Mouse (Mus musculus) limb, embryonic 14.5 days (tissue): ENCODE results near the gene Fgd6. TPM values are rescaled to one million over a fixed set of nuclear protein-coding genes. Genes with fewer than 3 reads are reported as not detected.

ENCODE experiments used
- ATAC-seq: fragments of 200-750 bp; cut with Nextera tagmentation; 2 replicates; pipeline ENCODE4 v1.8.0; 2017; ENCODE audit warnings: low read depth, moderate number of reproducible peaks, moderate TSS enrichment; ENCODE audit not compliant: low FRiP score
- DNase-seq: peaks from one replicate; pipeline ENCODE4 v3.0.0-alpha.2; 2015; ENCODE audit warnings: low spot score
- H3K27ac ChIP-seq: fragments of 300-500 bp; sonication (generic); replicated peaks from 2 replicates; pipeline ENCODE4 v1.5.1; 2014; ENCODE audit warnings: low read depth, mild to moderate bottlenecking, low read length, moderate library complexity, mixed read lengths
- H3K27me3 ChIP-seq: fragments of 300-500 bp; sonication (generic); 2 replicates; pipeline ENCODE4 v1.6.1; 2014; ENCODE audit warnings: low read length, mixed read lengths; ENCODE audit not compliant: control insufficient read depth, insufficient read depth
- H3K36me3 ChIP-seq: fragments of 300-500 bp; sonication (generic); 2 replicates; pipeline ENCODE4 v1.6.1; 2014; ENCODE audit warnings: mild to moderate bottlenecking, low read length, moderate library complexity, mixed read lengths; ENCODE audit not compliant: control insufficient read depth, insufficient read depth
- H3K4me1 ChIP-seq: fragments of 300-500 bp; sonication (generic); 2 replicates; pipeline ENCODE4 v1.6.1; 2014; ENCODE audit warnings: antibody characterized with exemption, low read length, mixed read lengths; ENCODE audit not compliant: control insufficient read depth, insufficient read depth
- H3K4me2 ChIP-seq: fragments of 300-500 bp; sonication (generic); replicated peaks from 2 replicates; pipeline ENCODE4 v1.6.1; 2014; ENCODE audit warnings: low read depth, mild to moderate bottlenecking, low read length, moderate library complexity; ENCODE audit not compliant: severe bottlenecking
- H3K4me3 ChIP-seq: fragments of 300-500 bp; sonication (generic); replicated peaks from 2 replicates; pipeline ENCODE4 v1.5.1; 2014; ENCODE audit warnings: low read length
- H3K9ac ChIP-seq: fragments of 300-500 bp; sonication (generic); 2 replicates; pipeline ENCODE4 v1.6.1; 2014; ENCODE audit warnings: mild to moderate bottlenecking, low read depth, low read length, moderate library complexity; ENCODE audit not compliant: severe bottlenecking
- H3K9me3 ChIP-seq: fragments of 300-500 bp; sonication (generic); 2 replicates; pipeline ENCODE4 v1.6.1; 2016; ENCODE audit warnings: low read length; ENCODE audit not compliant: control insufficient read depth
- POLR2A ChIP-seq: fragments of 200-500 bp; IDR thresholded peaks from 2 replicates; pipeline ENCODE4 v1.8.0; 2012; ENCODE audit warnings: inconsistent platforms, mild to moderate bottlenecking, moderate library complexity, borderline replicate concordance; ENCODE audit not compliant: insufficient read depth, insufficient read length; ENCODE audit errors: extremely low read depth
- WGBS: fragments of 180-500 bp; shearing (Covaris S2); extraction: QIAGEN DNeasy Blood & Tissue Kit; methylation state at CpG from one replicate; pipeline ENCODE4 v1.1.7; 2014; 5-methylcytosine and 5-hydroxymethylcytosine counted together
- polyA plus RNA-seq, 2 experiments: library from polyadenylated mRNA; depleted of rRNA in 1 of 2; stranded (reverse) in 1 of 2; unstranded in 1 of 2; fragments of >200 nt; fragmentation: Nextera tagmentation in 1 of 2; extraction: Ambion mirVana in 1 of 2; gene quantifications; 2 replicates each; pipeline versions ENCODE4 v1.2.1 to v1.2.3; 2012 to 2014

Gene Fgd6
- polyA plus RNA-seq, 2 experiments, result 3.2 to 5.5 TPM

DNA sequence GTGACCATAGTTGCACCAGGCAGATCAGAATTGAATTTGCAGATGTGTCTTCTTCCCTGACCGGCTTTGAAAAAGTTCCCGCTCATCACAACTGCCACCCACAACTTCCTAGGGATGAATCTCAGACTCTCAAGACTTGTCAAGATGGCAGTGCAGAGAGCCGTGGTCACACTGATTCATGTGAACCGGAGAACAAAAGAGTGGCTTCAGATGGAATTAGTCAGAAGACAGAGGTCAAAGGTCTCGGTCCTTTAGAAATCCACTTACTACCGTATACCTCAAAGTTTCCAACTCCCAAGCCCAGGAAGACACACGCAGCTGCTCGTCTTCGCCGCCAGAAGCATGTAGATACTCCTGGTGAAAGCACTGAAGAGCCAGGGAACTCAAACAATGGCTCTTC is 8.1 kb downstream of the Fgd6 start:
- Histone ChIP-seq H3K9me3 (no peaks in the 10 kb centered on the region), H3K9ac (no peak overlapping the region), H3K27ac (no peak overlapping the region), H3K4me2 (no peak overlapping the region), H3K4me3 (no peak overlapping the region), H3K36me3 (peaks cover 13% of the 10 kb centered on the region), H3K4me1 (no peaks in the 10 kb centered on the region; the same call in 1 of the 2 replicates), H3K27me3 (no peaks in the 10 kb centered on the region)
- WGBS, result 86% methylated on average over 10 of the region's 10 CpGs
- DNase-seq (no peak), ATAC-seq (no peak)
- TF ChIP-seq POLR2A, result no peak

DNA sequence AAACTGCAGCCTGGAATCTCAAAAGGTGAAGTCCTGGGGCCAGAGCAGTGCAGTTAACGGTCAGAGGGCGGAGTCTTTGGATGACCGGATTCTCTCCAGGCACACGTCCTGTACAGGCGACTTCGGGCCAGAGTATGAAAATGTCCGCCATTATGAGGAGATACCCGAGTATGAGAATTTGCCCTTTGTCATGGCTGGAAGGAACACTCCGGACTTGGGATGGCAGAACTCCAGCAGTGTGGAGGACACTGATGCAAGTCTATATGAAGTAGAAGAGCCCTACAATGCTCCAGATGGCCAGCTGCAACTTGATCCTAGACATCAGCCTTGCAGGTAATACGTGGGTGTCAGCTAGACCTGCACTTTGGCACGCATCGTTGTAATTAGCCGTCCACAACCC is 9.5 kb downstream of the Fgd6 start:
- no peaks in the 10 kb centered on the region for H3K9me3 ChIP-seq
- H3K4me2 ChIP-seq, result no peak overlapping the region
- WGBS, result 93% methylated on average over 13 of the region's 13 CpGs
- peaks cover 5% of the 10 kb centered on the region; the same call in 1 of the 2 replicates for H3K4me1 ChIP-seq
- no peaks in the 10 kb centered on the region for H3K27me3 ChIP-seq
- H3K4me3 ChIP-seq, result no peak overlapping the region
- no peak for DNase-seq
- H3K27ac ChIP-seq, result no peak overlapping the region
- no peak for TF ChIP-seq POLR2A
- H3K9ac ChIP-seq, result no peak overlapping the region
- no peak for ATAC-seq
- peaks cover 13% of the 10 kb centered on the region for H3K36me3 ChIP-seq

DNA sequence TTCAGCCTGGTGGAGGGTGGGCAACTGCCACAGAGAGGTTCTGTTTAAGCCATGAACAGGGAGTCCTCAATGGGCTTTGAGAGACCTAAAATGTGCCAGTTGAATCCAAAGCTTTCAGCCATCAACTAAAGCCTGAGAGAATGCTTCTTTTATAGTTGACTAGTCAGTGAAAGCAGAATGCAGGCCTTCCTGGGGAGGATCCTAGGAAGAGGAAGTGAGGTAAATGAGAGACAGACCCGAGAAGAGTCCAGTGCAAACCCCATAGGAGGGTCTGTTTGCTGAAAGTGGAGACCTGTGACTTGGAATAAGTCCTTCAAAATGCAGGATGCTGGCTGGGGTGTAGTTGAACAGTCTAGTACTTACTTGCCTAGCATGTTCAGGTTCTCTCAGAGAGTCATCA is 11.2 kb downstream of the Fgd6 start:
- H3K4me2 ChIP-seq, result no peak overlapping the region
- peaks cover 13% of the 10 kb centered on the region for H3K36me3 ChIP-seq
- no peaks in the 10 kb centered on the region for H3K9me3 ChIP-seq
- no peaks in the 10 kb centered on the region for H3K27me3 ChIP-seq
- no peak for TF ChIP-seq POLR2A
- H3K9ac ChIP-seq, result no peak overlapping the region
- no peak overlapping the region for H3K4me3 ChIP-seq
- H3K27ac ChIP-seq, result no peak overlapping the region
- ATAC-seq, result no peak
- no peak for DNase-seq
- peaks cover 5% of the 10 kb centered on the region; the same call in 1 of the 2 replicates for H3K4me1 ChIP-seq
- WGBS, result 56% methylated on average over 1 of the region's 1 CpGs

DNA sequence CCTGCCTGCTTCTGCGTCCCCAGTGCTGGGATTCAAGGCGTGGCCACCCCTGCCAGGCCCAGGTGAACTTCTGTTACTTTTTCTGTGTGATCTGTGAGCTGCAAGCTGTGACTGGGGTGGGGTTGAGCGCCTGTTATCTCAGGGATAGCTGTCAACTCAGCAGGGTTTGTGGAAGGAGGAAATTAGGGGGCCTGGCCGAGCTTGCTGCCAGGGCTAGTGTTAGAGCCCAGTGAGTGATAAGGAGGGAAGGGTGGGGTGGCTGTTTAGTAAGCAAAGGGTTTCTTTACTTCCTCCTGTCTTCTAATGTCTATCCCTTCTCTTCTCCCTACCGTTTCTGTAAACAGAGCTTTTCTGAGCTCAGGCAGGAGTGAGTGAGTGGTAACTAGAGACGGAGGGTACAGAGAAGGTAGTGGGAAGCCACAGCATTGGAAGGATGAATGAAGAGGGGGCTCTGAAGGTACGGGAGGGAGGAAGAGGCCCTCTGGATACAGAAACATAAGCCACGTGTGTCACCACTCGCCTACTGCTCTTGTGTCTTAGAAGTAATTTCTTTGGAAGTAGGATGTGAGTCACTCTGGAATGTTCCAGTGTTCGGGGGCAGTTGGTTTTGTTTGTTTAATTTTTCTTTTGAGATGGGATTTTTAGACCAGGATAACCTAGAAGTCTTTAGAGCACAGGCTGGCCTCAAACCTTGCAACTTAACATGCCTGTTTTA is 12.2 kb downstream of the Fgd6 start:
- no peak overlapping the region for H3K4me3 ChIP-seq
- peaks cover 5% of the 10 kb centered on the region; the same call in 1 of the 2 replicates for H3K4me1 ChIP-seq
- H3K27me3 ChIP-seq, result no peaks in the 10 kb centered on the region
- DNase-seq, result no peak
- TF ChIP-seq POLR2A, result no peak
- peaks cover 13% of the 10 kb centered on the region for H3K36me3 ChIP-seq
- no peak overlapping the region for H3K9ac ChIP-seq
- 54% methylated on average over 10 of the region's 10 CpGs for WGBS
- no peak overlapping the region for H3K27ac ChIP-seq
- H3K4me2 ChIP-seq, result no peak overlapping the region
- H3K9me3 ChIP-seq, result no peaks in the 10 kb centered on the region
- no peak for ATAC-seq

DNA sequence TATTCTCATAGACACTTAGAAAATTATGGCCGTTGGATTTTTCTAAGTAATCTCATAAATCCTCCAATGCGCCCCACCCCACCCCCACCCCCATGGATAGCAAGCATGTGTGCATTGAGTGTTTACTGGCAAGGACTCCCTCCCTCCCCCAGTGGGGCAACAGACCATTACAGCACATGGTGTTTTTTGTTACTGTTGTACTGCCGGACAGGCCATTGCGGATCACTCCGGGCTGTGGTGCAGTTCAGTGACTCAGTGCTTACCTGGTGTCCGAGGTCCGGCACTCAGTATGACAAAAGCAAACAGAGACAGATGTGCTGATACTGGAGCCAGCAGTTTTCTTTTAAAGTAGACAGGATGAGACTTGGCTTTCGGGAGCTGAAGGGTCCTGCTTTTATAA is 13.3 kb downstream of the Fgd6 start:
- TF ChIP-seq POLR2A, result no peak
- peaks cover 13% of the 10 kb centered on the region for H3K36me3 ChIP-seq

More for the DNA sequence above, 13.3 kb downstream of the Fgd6 start:
- H3K4me2 ChIP-seq, result no peak overlapping the region
- no peak overlapping the region for H3K9ac ChIP-seq
- 66% methylated on average over 8 of the region's 8 CpGs for WGBS
- ATAC-seq (no peak), DNase-seq (no peak)
- H3K27me3 ChIP-seq, result no peaks in the 10 kb centered on the region
- no peaks in the 10 kb centered on the region for H3K9me3 ChIP-seq
- no peak overlapping the region for H3K4me3 ChIP-seq
- H3K27ac ChIP-seq, result no peak overlapping the region
- peaks cover 5% of the 10 kb centered on the region; the same call in 1 of the 2 replicates for H3K4me1 ChIP-seq
